Mouse (Mus musculus): ENCODE data around the gene Ntn4. TPM values are rescaled to one million over a fixed set of nuclear protein-coding genes. Genes with fewer than 3 reads are reported as not detected.

Gene Ntn4
- total and polyA plus RNA-seq, 3 experiments, result not detected

DNA sequence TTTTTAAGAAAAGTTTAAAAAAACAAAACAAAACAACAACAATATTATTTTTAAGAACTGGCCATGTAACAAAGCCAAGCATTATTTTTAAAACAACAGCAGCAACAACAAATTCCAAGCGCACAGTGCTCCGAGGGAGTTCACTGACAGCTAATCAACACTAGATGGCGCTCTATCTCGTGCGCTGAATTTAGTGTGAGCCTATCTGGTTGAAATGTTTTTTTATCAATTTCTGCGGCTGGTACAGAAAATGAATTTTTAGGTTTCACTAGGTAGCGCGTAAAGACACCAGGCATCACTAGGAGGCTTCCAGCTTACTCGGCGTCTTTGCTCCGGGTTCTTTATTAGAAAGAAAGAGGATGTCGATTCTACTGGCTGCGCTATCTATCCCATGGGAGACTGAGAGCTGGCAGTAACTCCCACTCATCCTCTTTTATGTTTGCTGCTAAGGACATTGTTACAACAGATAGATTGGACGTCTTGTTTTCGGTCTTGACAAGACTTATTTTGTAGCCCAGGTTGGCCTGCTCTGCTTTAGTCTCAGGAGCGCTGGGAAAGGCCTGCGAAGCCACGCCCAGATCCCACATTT is 29.0 kb upstream of the Ntn4 start (continued):
- no peak for TF ChIP-seq IRF4 (IDR thresholded peaks at IDR 0.05; ENCODE audit: low read depth, low read length)
- TF ChIP-seq NRF1 (IDR thresholded peaks at IDR 0.05; ENCODE audit: low read depth, low read length), result no peak
- no peak for TF ChIP-seq USF2 (conservative IDR thresholded peaks at IDR 0.05; ENCODE audit: low read depth, low read length)
- TF ChIP-seq MAFK (IDR thresholded peaks at IDR 0.05; ENCODE audit: insufficient replicate concordance, low read length), result no peak
- TF ChIP-seq JUND (conservative IDR thresholded peaks at IDR 0.05; ENCODE audit: low read depth, low read length), result no peak

DNA sequence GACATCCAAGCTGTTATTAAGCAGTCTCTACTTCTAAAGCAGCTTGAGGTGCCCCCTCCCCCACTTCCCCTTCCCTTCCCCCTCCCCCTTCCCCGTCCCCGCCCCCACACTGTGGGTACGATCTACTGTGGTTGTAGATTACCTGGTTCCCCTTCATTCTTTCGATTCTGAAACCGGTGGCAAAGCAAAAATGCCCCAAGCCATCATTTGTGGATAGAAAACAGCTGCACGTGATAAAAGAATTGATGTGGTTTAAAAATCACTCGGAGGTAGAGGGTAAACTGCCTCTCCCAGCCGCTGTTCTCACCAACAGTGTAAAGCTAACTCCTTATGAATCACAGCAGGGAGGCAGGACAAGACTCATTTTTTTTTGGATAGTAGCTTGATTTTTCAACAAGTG is 25.6 kb upstream of the Ntn4 start:
- H3K9me3 ChIP-seq (replicated peaks; ENCODE audit: low read length), result no peaks in the 10 kb centered on the region
- no peaks in the 10 kb centered on the region for H3K36me3 ChIP-seq (replicated peaks in 1 of 2; ENCODE audit: control insufficient read depth in 1 of 2, insufficient read depth in 1 of 2, low read length in 1 of 2)
- dilution Hi-C loops (cut with MboI; ENCODE audit: extremely low pct_ligation_motif_present, extremely low pct_unique_long_range_greater_than_20kb, low sequenced_read_pairs) (no loop called here), in situ Hi-C loops (cut with MboI; ENCODE audit: low pct_ligation_motif_present, low pct_unique_long_range_greater_than_20kb, low sequenced_read_pairs) (loop anchor here (10.0 kb wide), 1 partner anchor 70 kb away; no protein-coding TSS in a partner anchor)
- no peaks in the 10 kb centered on the region for H3K27me3 ChIP-seq (replicated peaks)
- H3K9ac ChIP-seq (ENCODE audit: insufficient read depth, low read depth), result no peak overlapping the region
- TF ChIP-seq BHLHE40 (IDR thresholded peaks at IDR 0.05; ENCODE audit: low read depth, low read length) (peak; percentile 80), TBP (conservative IDR thresholded peaks at IDR 0.05; ENCODE audit: low read depth, low read length) (no peak), HCFC1 (IDR thresholded peaks at IDR 0.05; ENCODE audit: low read depth, low read length) (no peak), ZKSCAN1 (IDR thresholded peaks at IDR 0.05; ENCODE audit: borderline replicate concordance, low read depth, low read length) (no peak)
- no peak overlapping the region for H3K27ac ChIP-seq (ENCODE audit: insufficient read depth, low read depth)
- no peak overlapping the region for H3K4me2 ChIP-seq (ENCODE audit: insufficient read depth, low read depth, poor library complexity, severe bottlenecking)
- DNase-seq (ENCODE audit: extremely low read depth), result no peak
- H3K79me2 ChIP-seq (replicated peaks; ENCODE audit: control insufficient read depth, extremely low read depth, insufficient read depth, poor library complexity, severe bottlenecking), result no peaks in the 10 kb centered on the region
- no peak overlapping the region for H3K4me3 ChIP-seq (replicated peaks in 1 of 3; ENCODE audit: low read depth in 2 of 3, low read length in 2 of 3, poor library complexity in 1 of 3)
- peaks cover 0 to 8% of the 10 kb centered on the region in 2 experiments; a peak in 1 of 4 replicates for H3K4me1 ChIP-seq (ENCODE audit: control insufficient read depth in 1 of 2, insufficient read depth in 2 of 2)

DNA sequence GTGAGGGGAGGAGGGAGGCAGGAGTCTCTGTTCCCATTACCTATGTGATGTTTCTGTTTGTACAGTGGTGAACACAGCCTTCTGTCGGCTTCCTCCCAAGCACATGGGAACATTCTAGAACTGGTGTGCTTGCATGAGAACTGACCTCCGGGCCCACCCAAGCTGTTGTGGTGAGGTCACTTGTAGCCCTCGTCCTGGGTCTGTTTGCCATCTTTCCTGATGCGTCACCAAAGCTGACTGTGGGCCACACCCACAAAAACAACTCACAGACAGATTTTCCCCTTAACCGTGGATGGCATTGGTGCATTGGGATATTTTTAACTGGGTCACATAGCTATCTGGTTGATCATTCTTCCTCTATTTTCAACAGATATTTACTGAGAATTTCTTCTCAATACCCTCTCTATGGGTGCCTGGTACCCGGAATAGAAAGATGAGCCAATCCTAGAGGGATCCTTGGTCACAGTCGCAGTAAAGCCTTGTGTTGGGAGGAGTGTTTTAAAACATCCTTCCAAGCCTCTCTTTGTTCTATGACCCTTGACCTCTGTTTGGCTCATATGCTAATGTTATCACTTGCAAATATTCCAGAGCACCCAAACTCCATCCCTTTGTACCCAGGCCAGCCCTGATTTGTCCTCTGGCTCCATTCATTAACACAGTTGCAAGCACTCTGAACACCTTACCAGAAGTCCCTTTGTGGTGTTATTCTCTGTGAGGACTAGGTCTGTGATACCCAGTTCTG is 19.9 kb upstream of the Ntn4 start:
- in situ Hi-C loops (cut with MboI; ENCODE audit: low pct_ligation_motif_present, low pct_unique_long_range_greater_than_20kb, low sequenced_read_pairs) (no loop called here), dilution Hi-C loops (cut with MboI; ENCODE audit: extremely low pct_ligation_motif_present, extremely low pct_unique_long_range_greater_than_20kb, low sequenced_read_pairs) (no loop called here)
- Histone ChIP-seq H3K4me2 (ENCODE audit: insufficient read depth, low read depth, poor library complexity, severe bottlenecking) (peak overlapping the region; percentile 44; the same call in 1 of the 2 replicates), H3K27me3 (replicated peaks) (no peaks in the 10 kb centered on the region), H3K79me2 (replicated peaks; ENCODE audit: control insufficient read depth, extremely low read depth, insufficient read depth, poor library complexity, severe bottlenecking) (no peaks in the 10 kb centered on the region), H3K9me3 (replicated peaks; ENCODE audit: low read length) (no peaks in the 10 kb centered on the region), H3K9ac (ENCODE audit: insufficient read depth, low read depth) (no peak overlapping the region), H3K4me3 (replicated peaks in 1 of 3; ENCODE audit: low read depth in 2 of 3, low read length in 2 of 3, poor library complexity in 1 of 3) (no peak overlapping the region), H3K4me1 (ENCODE audit: control insufficient read depth in 1 of 2, insufficient read depth in 2 of 2) (peaks cover 3% of the 10 kb centered on the region in 2 experiments; a peak in 1 of 4 replicates), H3K27ac (ENCODE audit: insufficient read depth, low read depth) (no peak overlapping the region), H3K36me3 (replicated peaks in 1 of 2; ENCODE audit: control insufficient read depth in 1 of 2, insufficient read depth in 1 of 2, low read length in 1 of 2) (no peaks in the 10 kb centered on the region)
- TF ChIP-seq JUN (IDR thresholded peaks at IDR 0.05; ENCODE audit: insufficient read depth, low read depth, low read length), result no peak
- TF ChIP-seq MAFK (IDR thresholded peaks at IDR 0.05; ENCODE audit: insufficient replicate concordance, low read length), result no peak
- TF ChIP-seq TCF12 (IDR thresholded peaks at IDR 0.05; ENCODE audit: low read depth, low read length), result no peak
- no peak for TF ChIP-seq RAD21 (IDR thresholded peaks at IDR 0.05; ENCODE audit: low read depth, low read length)
- no peak for TF ChIP-seq TBP (conservative IDR thresholded peaks at IDR 0.05; ENCODE audit: low read depth, low read length)
- TF ChIP-seq IRF4 (IDR thresholded peaks at IDR 0.05; ENCODE audit: low read depth, low read length), result no peak
- TF ChIP-seq UBTF (IDR thresholded peaks at IDR 0.05; ENCODE audit: low read depth, low read length), result no peak
- TF ChIP-seq MAZ (IDR thresholded peaks at IDR 0.05; ENCODE audit: low read depth, low read length), result no peak
- TF ChIP-seq ELF1 (IDR thresholded peaks at IDR 0.05; ENCODE audit: low read depth, low read length), result no peak
- no peak for TF ChIP-seq SMC3 (IDR thresholded peaks at IDR 0.05; ENCODE audit: low read depth, low read length)
- no peak for TF ChIP-seq SIN3A (IDR thresholded peaks at IDR 0.05; ENCODE audit: low read length)
- no peak for TF ChIP-seq HCFC1 (IDR thresholded peaks at IDR 0.05; ENCODE audit: low read depth, low read length)
- no peak for TF ChIP-seq MAX (IDR thresholded peaks at IDR 0.05; ENCODE audit: low read length)
- TF ChIP-seq ZMIZ1 (IDR thresholded peaks at IDR 0.05; ENCODE audit: low read depth, low read length), result no peak
- no peak for TF ChIP-seq EP300 (IDR thresholded peaks at IDR 0.05; ENCODE audit: low read length)
- TF ChIP-seq ZKSCAN1 (IDR thresholded peaks at IDR 0.05; ENCODE audit: borderline replicate concordance, low read depth, low read length), result no peak
- TF ChIP-seq PAX5 (IDR thresholded peaks at IDR 0.05; ENCODE audit: low read length), result no peak
- no peak for TF ChIP-seq MXI1 (IDR thresholded peaks at IDR 0.05; ENCODE audit: low read depth, low read length)
- no peak for DNase-seq (ENCODE audit: extremely low read depth)

Data from CH12.LX (cell line).